Mouse (Mus musculus) stomach, embryonic 14.5 days (tissue): ENCODE measurements around the gene Dixdc1. TPM values are rescaled to one million over a fixed set of nuclear protein-coding genes. Genes with fewer than 3 reads are reported as not detected.

Experiments used
- ATAC-seq: fragments of 200-750 bp; cut with Nextera tagmentation; 2 replicates; pipeline ENCODE4 v1.8.0; 2017; ENCODE audit warnings: low read depth, moderate TSS enrichment; ENCODE audit not compliant: insufficient number of reproducible peaks, insufficient read depth, low FRiP score
- H3K27ac ChIP-seq: fragments of 300-500 bp; sonication (generic); 2 replicates; pipeline ENCODE4 v1.5.1; 2014; ENCODE audit warnings: mild to moderate bottlenecking, low read length, moderate library complexity, mixed read lengths
- H3K27me3 ChIP-seq: fragments of 300-500 bp; sonication (generic); 2 replicates; pipeline ENCODE4 v1.6.1; 2014; ENCODE audit warnings: low read length, control low read depth, mixed read lengths; ENCODE audit not compliant: control insufficient read depth, insufficient read depth
- H3K36me3 ChIP-seq: fragments of 300-500 bp; sonication (generic); 2 replicates; pipeline ENCODE4 v1.6.1; 2014; ENCODE audit warnings: mild to moderate bottlenecking, control low read depth, low read length, moderate library complexity, mixed read lengths; ENCODE audit not compliant: control insufficient read depth, insufficient read depth
- H3K4me1 ChIP-seq: fragments of 300-500 bp; sonication (generic); 2 replicates; pipeline ENCODE4 v1.6.1; 2014; ENCODE audit warnings: low read length, control low read depth, mixed read lengths; ENCODE audit not compliant: control insufficient read depth, insufficient read depth
- H3K4me2 ChIP-seq: fragments of 300-500 bp; sonication (generic); replicated peaks from 2 replicates; pipeline ENCODE4 v1.6.1; 2014; ENCODE audit warnings: low read depth, low read length, control low read depth
- H3K4me3 ChIP-seq: fragments of 300-500 bp; sonication (generic); 2 replicates; pipeline ENCODE4 v1.5.1; 2014; ENCODE audit warnings: low read depth, low read length, control low read depth
- H3K9ac ChIP-seq: fragments of 300-500 bp; sonication (generic); replicated peaks from 2 replicates; pipeline ENCODE4 v1.6.1; 2014; ENCODE audit warnings: low read depth, mild to moderate bottlenecking, control low read depth, low read length, moderate library complexity, mixed read lengths
- H3K9me3 ChIP-seq: fragments of 300-500 bp; sonication (generic); 2 replicates; pipeline ENCODE4 v1.6.1; 2016; ENCODE audit warnings: low read depth, low read length, control low read depth; ENCODE audit not compliant: control insufficient read depth
- WGBS: fragments of 180-500 bp; shearing (Covaris S2); extraction: QIAGEN DNeasy Blood & Tissue Kit; methylation state at CpG from one replicate; pipeline ENCODE4 v1.1.7; 2014; 5-methylcytosine and 5-hydroxymethylcytosine counted together
- polyA plus RNA-seq: library from polyadenylated mRNA; unstranded; fragments of >200 nt; fragmentation: Nextera tagmentation; extraction: Ambion mirVana; gene quantifications from 2 replicates; pipeline ENCODE4 v1.2.1, GENCODE M21; 2014

Dixdc1 gene
- polyA plus RNA-seq, 1 experiment from 2014 or later: 12.7 TPM

- Histone ChIP-seq H3K4me2 (peak within 1 kb of the TSS; percentile 71), H3K27me3 (no peaks in the 10 kb centered on the region), H3K9ac (peak within 1 kb of the TSS; percentile 57), H3K4me1 (peaks cover 8% of the 10 kb centered on the region; the same call in 1 of the 2 replicates), H3K9me3 (no peaks in the 10 kb centered on the region), H3K36me3 (peaks cover 9% of the 10 kb centered on the region; the same call in 1 of the 2 replicates), H3K4me3 (peak within 1 kb of the TSS; percentile 45), H3K27ac (peak within 1 kb of the TSS; percentile 92)
- 3% methylated on average over 59 of the region's 59 CpGs for WGBS
- ATAC-seq: peak; percentile 97
These were observed 29.0 kb upstream of the Dixdc1 start, which contains the start of gene Fdxacb1 for GRCm38 (mm10) chr9:50768107-50769002. Gene Fdxacb1 (plus strand): TSS chr9:50768236.

DNA sequence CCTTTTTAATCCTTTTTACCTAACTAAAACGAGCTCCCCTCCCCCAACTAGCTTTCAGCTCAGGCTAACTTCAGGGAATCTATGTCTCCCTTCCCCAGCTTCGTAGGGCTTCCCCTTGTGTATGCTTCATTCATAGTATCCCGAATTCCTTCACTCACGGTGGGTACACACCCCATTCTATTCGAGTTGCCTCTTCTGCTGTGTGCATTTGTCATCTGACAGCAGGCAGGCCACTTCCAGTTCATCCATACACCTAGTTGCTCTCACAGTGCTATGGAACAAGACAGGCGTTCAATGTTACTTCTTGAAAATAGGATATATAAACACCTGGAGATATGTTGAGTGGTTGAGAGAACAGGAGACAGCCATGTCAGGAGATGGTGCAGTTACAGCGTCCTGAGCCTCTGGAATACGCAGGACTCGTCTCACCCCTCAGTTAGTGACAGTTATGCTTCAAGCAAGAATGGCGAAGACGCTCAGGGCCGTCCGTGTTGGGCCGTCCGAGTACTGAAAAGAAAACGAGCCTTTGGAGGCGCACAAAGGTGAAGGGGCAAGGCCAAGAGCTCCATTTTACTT, 28.3 kb upstream of the Dixdc1 start:
- Histone ChIP-seq H3K4me3 (peak overlapping the region; percentile 45), H3K9ac (peak overlapping the region; percentile 57), H3K9me3 (no peaks in the 10 kb centered on the region), H3K36me3 (peaks cover 9% of the 10 kb centered on the region; the same call in 1 of the 2 replicates), H3K27me3 (no peaks in the 10 kb centered on the region), H3K4me2 (peak overlapping the region; percentile 71), H3K27ac (peak overlapping the region; percentile 92; the same call in 1 of the 2 replicates), H3K4me1 (peaks cover 8% of the 10 kb centered on the region; the same call in 1 of the 2 replicates)
- 4% methylated on average over 17 of the region's 17 CpGs for WGBS
- no peak; the same call in 1 of the 2 replicates for ATAC-seq

DNA sequence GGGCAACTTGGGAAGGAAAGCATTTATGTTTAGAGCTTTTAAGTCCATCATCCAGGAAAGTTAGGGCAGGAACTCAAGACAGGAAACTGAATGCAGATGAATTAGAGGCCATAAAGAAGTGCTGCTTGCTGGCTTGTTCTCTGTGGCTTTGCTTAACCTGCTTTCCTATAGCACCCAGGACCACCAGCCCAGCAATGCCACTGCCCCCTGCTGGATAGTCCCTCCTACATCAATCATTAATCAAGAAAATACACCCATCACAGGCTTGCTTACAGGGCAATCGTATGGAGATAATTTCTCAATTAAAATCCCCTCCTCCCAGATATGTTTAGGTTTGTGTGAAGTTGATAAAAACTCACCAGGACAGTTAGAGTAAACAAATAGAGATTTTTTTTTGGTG, 24.0 kb upstream of the Dixdc1 start:
- Histone ChIP-seq H3K4me3 (no peak overlapping the region), H3K9me3 (no peaks in the 10 kb centered on the region), H3K4me1 (0 out of 2 replicates have a peak, but pooled peaks cover 4% of the 10 kb centered on the region), H3K36me3 (no peaks in the 10 kb centered on the region), H3K9ac (no peak overlapping the region), H3K27ac (no peak overlapping the region), H3K4me2 (no peak overlapping the region), H3K27me3 (no peaks in the 10 kb centered on the region)
- no peak for ATAC-seq
- WGBS: 46% methylated on average over 1 of the region's 1 CpGs

DNA sequence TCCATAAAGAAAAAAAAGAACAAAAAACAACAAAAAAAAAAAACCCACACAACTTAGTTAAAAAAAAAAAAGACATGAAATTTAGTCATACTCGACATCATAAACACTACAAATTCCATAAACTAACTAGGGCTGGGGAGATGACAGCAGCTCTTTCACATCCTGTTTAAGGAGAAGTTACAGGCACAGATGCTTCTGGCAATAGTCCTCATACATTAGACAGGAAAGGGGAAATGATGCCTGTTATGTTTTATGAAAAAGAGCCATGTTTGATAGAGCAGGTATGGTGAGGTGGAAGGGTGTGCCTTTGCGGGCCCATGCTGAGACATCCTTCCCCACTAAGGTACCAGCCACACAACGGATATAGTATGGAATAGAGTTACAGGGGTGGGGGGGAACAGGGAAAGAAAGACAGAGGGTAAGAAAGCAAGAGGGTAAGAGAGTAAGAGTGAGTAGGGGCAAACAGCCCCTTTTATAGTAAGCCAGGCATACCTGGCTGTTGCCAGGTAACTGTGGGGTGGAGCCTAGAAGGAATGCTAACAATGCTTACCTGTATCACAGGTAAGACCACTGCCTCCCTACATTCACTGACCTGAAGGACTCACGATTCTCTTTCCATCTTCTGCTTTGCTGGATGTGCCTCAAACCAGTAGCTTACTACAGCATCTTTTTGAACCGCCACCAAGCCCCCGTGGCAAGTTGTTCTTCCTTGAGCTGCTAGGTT, 22.4 kb upstream of the Dixdc1 start:
- Histone ChIP-seq H3K9me3 (no peaks in the 10 kb centered on the region), H3K36me3 (no peaks in the 10 kb centered on the region), H3K4me3 (no peak overlapping the region), H3K27me3 (no peaks in the 10 kb centered on the region), H3K9ac (no peak overlapping the region), H3K27ac (no peak overlapping the region), H3K4me2 (no peak overlapping the region), H3K4me1 (no peaks in the 10 kb centered on the region)
- ATAC-seq: no peak
- WGBS: 64% methylated on average over 6 of the region's 6 CpGs

DNA sequence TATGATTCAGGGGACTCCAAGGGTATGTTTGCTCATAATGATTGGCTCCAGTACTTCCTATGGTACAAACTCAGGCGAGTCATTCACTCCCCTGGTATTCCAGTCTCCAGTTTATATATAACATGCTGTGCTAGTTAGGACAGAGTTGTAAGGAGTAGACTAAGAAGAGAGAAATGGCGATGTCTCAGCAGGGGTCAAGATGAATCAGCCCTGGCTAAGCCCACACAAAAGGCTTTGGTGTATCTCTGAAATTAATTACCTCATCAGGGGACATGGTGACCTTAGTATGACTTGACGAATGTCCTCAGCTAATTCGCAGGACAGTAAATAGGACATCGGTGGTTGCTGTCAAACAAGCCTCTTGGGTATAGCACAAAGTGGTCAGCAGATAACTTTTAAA, 17.4 kb upstream of the Dixdc1 start:
- Histone ChIP-seq H3K4me1 (peaks cover 7% of the 10 kb centered on the region; the same call in 1 of the 2 replicates), H3K9ac (no peak overlapping the region), H3K9me3 (no peaks in the 10 kb centered on the region), H3K36me3 (no peaks in the 10 kb centered on the region), H3K4me2 (no peak overlapping the region), H3K4me3 (no peak overlapping the region), H3K27ac (no peak overlapping the region), H3K27me3 (no peaks in the 10 kb centered on the region)
- no peak for ATAC-seq
- 49% methylated on average over 5 of the region's 5 CpGs for WGBS

DNA sequence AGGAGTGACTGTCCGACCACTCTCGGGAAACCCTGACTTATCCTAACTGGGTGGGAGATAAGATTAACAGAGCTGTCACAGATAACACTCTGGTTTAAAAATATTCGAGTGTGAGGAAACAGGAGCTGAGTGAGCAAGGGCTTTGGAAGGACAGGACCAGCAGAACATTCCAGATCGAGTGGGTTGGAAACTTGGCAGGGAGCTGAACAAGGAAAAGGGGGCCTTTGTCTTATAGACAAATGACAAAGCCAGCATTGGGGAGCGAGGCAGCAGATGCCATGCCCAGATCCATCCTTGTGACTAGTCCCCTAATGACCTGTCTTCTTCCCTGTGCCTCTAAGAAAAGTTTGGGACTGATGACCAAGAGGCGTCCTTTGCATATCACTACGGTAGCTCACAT, 14.6 kb upstream of the Dixdc1 start:
- WGBS: 48% methylated on average over 7 of the region's 7 CpGs
- Histone ChIP-seq H3K4me2 (no peak overlapping the region; the same call in 1 of the 2 replicates), H3K9ac (no peak overlapping the region), H3K27me3 (no peaks in the 10 kb centered on the region), H3K27ac (no peak overlapping the region), H3K9me3 (no peaks in the 10 kb centered on the region), H3K4me1 (peaks cover 7% of the 10 kb centered on the region; the same call in 1 of the 2 replicates), H3K4me3 (no peak overlapping the region), H3K36me3 (no peaks in the 10 kb centered on the region)
- ATAC-seq: no peak

GRCm38 (mm10) chr9:50752784-50753615, 13.7 kb upstream of the Dixdc1 start:
- no peaks in the 10 kb centered on the region for H3K36me3 ChIP-seq
- H3K27ac ChIP-seq: no peak overlapping the region
- ATAC-seq: 0 out of 2 replicates have a peak, but pooled peaks have one; percentile 61
- peaks cover 7% of the 10 kb centered on the region; the same call in 1 of the 2 replicates for H3K4me1 ChIP-seq
- no peaks in the 10 kb centered on the region for H3K9me3 ChIP-seq
- 64% methylated on average over 17 of the region's 17 CpGs for WGBS
- no peak overlapping the region; the same call in 1 of the 2 replicates for H3K4me3 ChIP-seq
- H3K4me2 ChIP-seq: 0 out of 2 replicates have a peak overlapping the region, but pooled peaks have one; percentile 16
- H3K9ac ChIP-seq: no peak overlapping the region
- no peaks in the 10 kb centered on the region for H3K27me3 ChIP-seq
